Mouse (Mus musculus): ENCODE results near the gene Gamt. TPM values are rescaled to one million over a fixed set of nuclear protein-coding genes. Genes with fewer than 3 reads are reported as not detected.
A peak's percentile ranks its signal among the peaks of the same experiment; 100 is the strongest.

Gene Gamt
- polyA plus RNA-seq, 1 experiment from 2014 or later, result 24.3 TPM

- 4% methylated on average over 26 of the region's 26 CpGs for WGBS
- ATAC-seq (ENCODE audit: low FRiP score) (peak; percentile 77), DNase-seq (ENCODE audit: low spot score) (peak; percentile 91)
- peaks cover 63% of the 10 kb centered on the region for H3K4me1 ChIP-seq (replicated peaks; ENCODE audit: control insufficient read depth, insufficient read depth, low read length)
- peak overlapping the region; percentile 96 for H3K27ac ChIP-seq
- H3K36me3 ChIP-seq (replicated peaks; ENCODE audit: control insufficient read depth, insufficient read depth), result peaks cover 37% of the 10 kb centered on the region
- no peaks in the 10 kb centered on the region for H3K9me3 ChIP-seq (ENCODE audit: control insufficient read depth, low read length)
- H3K27me3 ChIP-seq (ENCODE audit: control insufficient read depth, insufficient read depth, low read length), result no peaks in the 10 kb centered on the region
- peak overlapping the region; percentile 52 for H3K4me3 ChIP-seq (replicated peaks; ENCODE audit: low read length)
- peak overlapping the region; percentile 96 for H3K9ac ChIP-seq
- peak overlapping the region; percentile 95 for H3K4me2 ChIP-seq (replicated peaks)
Observed at GRCm38 (mm10) chr10:80298571-80299281, 37.9 kb upstream of the Gamt start.

DNA sequence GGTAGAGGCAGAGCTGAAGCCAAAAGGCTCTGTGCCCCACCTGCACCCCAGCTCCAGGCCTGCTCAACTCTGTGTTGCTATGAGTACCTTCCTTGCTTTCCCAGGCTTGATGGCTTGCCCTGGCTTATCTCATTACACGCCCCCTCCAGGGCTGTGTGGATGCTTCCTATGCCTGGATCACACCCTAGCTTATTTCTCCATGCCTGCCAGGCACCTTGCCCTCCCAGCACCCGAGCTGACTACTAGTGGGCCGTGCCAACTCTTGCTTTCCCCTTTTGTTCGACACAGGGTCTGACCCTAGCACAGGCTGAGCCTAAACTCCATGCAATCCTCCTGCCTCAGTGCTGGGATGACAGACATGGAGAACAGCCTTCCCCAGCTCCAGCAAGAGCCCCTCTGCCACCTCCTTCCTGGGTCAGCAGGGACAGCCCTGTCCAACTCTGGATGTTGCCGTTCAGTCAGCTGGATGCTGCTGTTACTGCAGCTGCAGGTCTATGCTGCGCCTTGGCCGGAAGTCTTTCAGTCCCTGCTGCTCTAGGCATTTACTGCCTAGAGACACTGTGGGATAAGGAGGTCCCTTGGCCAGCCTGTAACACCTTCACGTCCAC lies 36.8 kb upstream of the Gamt start:
- peak overlapping the region; percentile 95 for H3K4me2 ChIP-seq (replicated peaks)
- peaks cover 62% of the 10 kb centered on the region for H3K4me1 ChIP-seq (replicated peaks; ENCODE audit: control insufficient read depth, insufficient read depth, low read length)
- H3K9me3 ChIP-seq (ENCODE audit: control insufficient read depth, low read length), result no peaks in the 10 kb centered on the region
- peaks cover 32% of the 10 kb centered on the region for H3K36me3 ChIP-seq (replicated peaks; ENCODE audit: control insufficient read depth, insufficient read depth)
- ATAC-seq (ENCODE audit: low FRiP score) (no peak), DNase-seq (ENCODE audit: low spot score) (no peak)
- no peaks in the 10 kb centered on the region for H3K27me3 ChIP-seq (ENCODE audit: control insufficient read depth, insufficient read depth, low read length)
- 64% methylated on average over 8 of the region's 8 CpGs for WGBS
- H3K9ac ChIP-seq, result peak overlapping the region; percentile 96; the same call in 1 of the 2 replicates
- H3K4me3 ChIP-seq (replicated peaks; ENCODE audit: low read length), result no peak overlapping the region
- H3K27ac ChIP-seq, result peak overlapping the region; percentile 96

GRCm38 (mm10) chr10:80296824-80297223 lies 36.0 kb upstream of the Gamt start:
- ATAC-seq (ENCODE audit: low FRiP score) (no peak), DNase-seq (ENCODE audit: low spot score) (no peak)
- Histone ChIP-seq H3K27ac (peak overlapping the region; percentile 93), H3K36me3 (replicated peaks; ENCODE audit: control insufficient read depth, insufficient read depth) (peaks cover 23% of the 10 kb centered on the region), H3K4me2 (replicated peaks) (peak overlapping the region; percentile 95), H3K9me3 (ENCODE audit: control insufficient read depth, low read length) (no peaks in the 10 kb centered on the region), H3K9ac (peak overlapping the region; percentile 57), H3K4me1 (replicated peaks; ENCODE audit: control insufficient read depth, insufficient read depth, low read length) (peaks cover 56% of the 10 kb centered on the region), H3K27me3 (ENCODE audit: control insufficient read depth, insufficient read depth, low read length) (no peaks in the 10 kb centered on the region), H3K4me3 (replicated peaks; ENCODE audit: low read length) (peak overlapping the region; percentile 42)
- 65% methylated on average over 5 of the region's 5 CpGs for WGBS

- Histone ChIP-seq H3K9me3 (ENCODE audit: control insufficient read depth, low read length) (no peaks in the 10 kb centered on the region), H3K27ac (peak within 1 kb of the TSS; percentile 93), H3K9ac (peak within 1 kb of the TSS; percentile 57), H3K27me3 (ENCODE audit: control insufficient read depth, insufficient read depth, low read length) (no peaks in the 10 kb centered on the region), H3K4me3 (replicated peaks; ENCODE audit: low read length) (peak within 1 kb of the TSS; percentile 42), H3K4me1 (replicated peaks; ENCODE audit: control insufficient read depth, insufficient read depth, low read length) (peaks cover 53% of the 10 kb centered on the region), H3K4me2 (replicated peaks) (peak within 1 kb of the TSS; percentile 95), H3K36me3 (replicated peaks; ENCODE audit: control insufficient read depth, insufficient read depth) (peaks cover 20% of the 10 kb centered on the region)
- peak; percentile 59 for ATAC-seq (ENCODE audit: low FRiP score)
- peak; percentile 88 for DNase-seq (ENCODE audit: low spot score)
- under 1% methylated on average over 26 of the region's 26 CpGs for WGBS
Observed at GRCm38 (mm10) chr10:80295618-80296425, 35.0 kb upstream of the Gamt start, which contains the start of gene Apc2. TSS of gene Apc2 (plus strand) at chr10:80295977.

DNA sequence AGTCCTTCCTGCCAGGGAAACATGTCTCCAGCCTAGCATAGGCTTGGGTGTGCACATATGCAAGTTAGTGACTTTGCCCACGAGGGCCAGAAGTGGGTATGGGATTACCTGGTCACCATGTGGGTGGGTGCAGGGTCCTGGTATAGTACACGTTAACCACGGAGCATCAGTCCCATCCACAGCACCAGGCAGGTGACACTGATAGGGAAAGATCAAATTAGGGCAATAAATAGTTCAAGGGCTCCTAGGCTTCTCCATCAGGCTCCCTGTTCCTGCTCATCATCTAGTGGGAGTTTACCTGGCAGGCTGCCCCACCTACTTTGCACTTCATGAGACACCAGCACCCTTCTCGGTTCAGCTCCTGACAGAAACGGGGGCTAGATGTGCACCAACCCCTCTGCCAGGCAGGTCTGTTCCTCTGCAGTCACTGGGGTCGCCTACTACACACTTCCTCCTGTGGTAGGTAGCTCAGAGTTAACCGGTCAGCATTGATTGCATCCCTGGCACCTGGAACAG lies 34.0 kb upstream of the Gamt start:
- peak overlapping the region; percentile 57 for H3K9ac ChIP-seq
- no peaks in the 10 kb centered on the region for H3K9me3 ChIP-seq (ENCODE audit: control insufficient read depth, low read length)
- H3K27me3 ChIP-seq (ENCODE audit: control insufficient read depth, insufficient read depth, low read length), result no peaks in the 10 kb centered on the region
- DNase-seq (ENCODE audit: low spot score) (no peak), ATAC-seq (ENCODE audit: low FRiP score) (no peak)
- peaks cover 20% of the 10 kb centered on the region for H3K36me3 ChIP-seq (replicated peaks; ENCODE audit: control insufficient read depth, insufficient read depth)
- 55% methylated on average over 7 of the region's 7 CpGs for WGBS
- peak overlapping the region; percentile 93; the same call in 1 of the 2 replicates for H3K27ac ChIP-seq
- H3K4me2 ChIP-seq (replicated peaks), result no peak overlapping the region
- peaks cover 46% of the 10 kb centered on the region for H3K4me1 ChIP-seq (replicated peaks; ENCODE audit: control insufficient read depth, insufficient read depth, low read length)
- no peak overlapping the region for H3K4me3 ChIP-seq (replicated peaks; ENCODE audit: low read length)

- Histone ChIP-seq H3K4me2 (replicated peaks) (no peak overlapping the region), H3K4me3 (replicated peaks; ENCODE audit: low read length) (no peak overlapping the region), H3K27me3 (ENCODE audit: control insufficient read depth, insufficient read depth, low read length) (no peaks in the 10 kb centered on the region), H3K9ac (no peak overlapping the region), H3K4me1 (replicated peaks; ENCODE audit: control insufficient read depth, insufficient read depth, low read length) (peaks cover 46% of the 10 kb centered on the region), H3K27ac (no peak overlapping the region), H3K36me3 (replicated peaks; ENCODE audit: control insufficient read depth, insufficient read depth) (peaks cover 20% of the 10 kb centered on the region), H3K9me3 (ENCODE audit: control insufficient read depth, low read length) (no peaks in the 10 kb centered on the region)
- no peak for DNase-seq (ENCODE audit: low spot score)
- no peak for ATAC-seq (ENCODE audit: low FRiP score)
- 72% methylated on average over 4 of the region's 4 CpGs for WGBS
Observed at GRCm38 (mm10) chr10:80294311-80294710, 33.5 kb upstream of the Gamt start.

GRCm38 (mm10) chr10:80293325-80293724 lies 32.5 kb upstream of the Gamt start:
- H3K4me3 ChIP-seq (replicated peaks; ENCODE audit: low read length), result peak overlapping the region; percentile 66
- peaks cover 28% of the 10 kb centered on the region for H3K36me3 ChIP-seq (replicated peaks; ENCODE audit: control insufficient read depth, insufficient read depth)
- peaks cover 43% of the 10 kb centered on the region for H3K4me1 ChIP-seq (replicated peaks; ENCODE audit: control insufficient read depth, insufficient read depth, low read length)
- no peaks in the 10 kb centered on the region for H3K27me3 ChIP-seq (ENCODE audit: control insufficient read depth, insufficient read depth, low read length)
- ATAC-seq (ENCODE audit: low FRiP score) (no peak), DNase-seq (ENCODE audit: low spot score) (no peak)
- 27% methylated on average over 14 of the region's 14 CpGs for WGBS
- H3K9me3 ChIP-seq (ENCODE audit: control insufficient read depth, low read length), result no peaks in the 10 kb centered on the region
- H3K4me2 ChIP-seq (replicated peaks), result peak overlapping the region; percentile 96
- H3K27ac ChIP-seq, result peak overlapping the region; percentile 88
- H3K9ac ChIP-seq, result peak overlapping the region; percentile 95

GRCm38 (mm10) chr10:80292251-80293146 lies 31.7 kb upstream of the Gamt start, which contains the start of gene Rps15:
TSS of gene Rps15 (plus strand) at chr10:80292453.
- H3K9ac ChIP-seq, result peak within 1 kb of the TSS; percentile 95
- DNase-seq (ENCODE audit: low spot score) (peak; percentile 98), ATAC-seq (ENCODE audit: low FRiP score) (peak; percentile 81)
- H3K9me3 ChIP-seq (ENCODE audit: control insufficient read depth, low read length), result no peaks in the 10 kb centered on the region
- H3K27ac ChIP-seq, result peak within 1 kb of the TSS; percentile 88
- peaks cover 35% of the 10 kb centered on the region for H3K4me1 ChIP-seq (replicated peaks; ENCODE audit: control insufficient read depth, insufficient read depth, low read length)
- H3K36me3 ChIP-seq (replicated peaks; ENCODE audit: control insufficient read depth, insufficient read depth), result peaks cover 35% of the 10 kb centered on the region
- under 1% methylated on average over 72 of the region's 72 CpGs for WGBS
- no peaks in the 10 kb centered on the region for H3K27me3 ChIP-seq (ENCODE audit: control insufficient read depth, insufficient read depth, low read length)
- H3K4me3 ChIP-seq (replicated peaks; ENCODE audit: low read length), result peak within 1 kb of the TSS; percentile 66
- peak within 1 kb of the TSS; percentile 96 for H3K4me2 ChIP-seq (replicated peaks)

Data from hindbrain, embryonic 14.5 days (tissue).